Mouse (Mus musculus) embryonic facial prominence, embryonic 13.5 days (tissue): ENCODE results near the gene Arid1b. TPM values are rescaled to one million over a fixed set of nuclear protein-coding genes. Genes with fewer than 3 reads are reported as not detected.

Experiments used
- ATAC-seq: fragments of 200-750 bp; cut with Nextera tagmentation; 2 replicates; pipeline ENCODE4 v1.8.0; 2017; ENCODE audit warnings: low read depth; ENCODE audit not compliant: insufficient number of reproducible peaks, insufficient read depth, low FRiP score, low TSS enrichment
- H3K27ac ChIP-seq: fragments of 300-500 bp; sonication (generic); 2 replicates; pipeline ENCODE4 v1.5.1; 2015; ENCODE audit warnings: moderate library complexity, mild to moderate bottlenecking, inconsistent platforms
- H3K27me3 ChIP-seq: fragments of 300-500 bp; sonication (generic); 2 replicates; pipeline ENCODE4 v1.6.1; 2015; ENCODE audit warnings: mild to moderate bottlenecking, inconsistent platforms
- H3K36me3 ChIP-seq: fragments of 300-500 bp; sonication (generic); 2 replicates; pipeline ENCODE4 v1.6.1; 2015; ENCODE audit warnings: mild to moderate bottlenecking, inconsistent platforms
- H3K4me1 ChIP-seq: fragments of 300-500 bp; sonication (generic); 2 replicates; pipeline ENCODE4 v1.6.1; 2015; ENCODE audit warnings: inconsistent platforms
- H3K4me2 ChIP-seq: fragments of 300-500 bp; sonication (generic); 2 replicates; pipeline ENCODE4 v1.6.1; 2015; ENCODE audit warnings: moderate library complexity, mild to moderate bottlenecking, inconsistent platforms
- H3K4me3 ChIP-seq: fragments of 300-500 bp; sonication (generic); 2 replicates; pipeline ENCODE4 v1.5.1; 2015; ENCODE audit warnings: mild to moderate bottlenecking, inconsistent platforms
- H3K9ac ChIP-seq: fragments of 300-500 bp; sonication (generic); 2 replicates; pipeline ENCODE4 v1.6.1; 2015; ENCODE audit warnings: mild to moderate bottlenecking, inconsistent platforms
- H3K9me3 ChIP-seq: fragments of 300-500 bp; sonication (generic); 2 replicates; pipeline ENCODE4 v1.6.1; 2016; ENCODE audit warnings: inconsistent platforms
- WGBS: fragments of 180-500 bp; shearing (Covaris S2); methylation state at CpG from one replicate; pipeline ENCODE4 v1.1.7; 2015; ENCODE audit warnings: mixed read lengths; 5-methylcytosine and 5-hydroxymethylcytosine counted together
- polyA plus RNA-seq: library from polyadenylated mRNA; unstranded; fragments of >200 nt; fragmentation: Nextera tagmentation; extraction: Ambion mirVana; gene quantifications from 2 replicates; pipeline ENCODE4 v1.2.1, GENCODE M21; 2015

The Arid1b gene
- polyA plus RNA-seq, 1 experiment from 2014 or later, result 13.0 TPM

- H3K27ac ChIP-seq, result no peak overlapping the region
- H3K36me3 ChIP-seq, result peaks cover 74% of the 10 kb centered on the region
- peaks cover 4% of the 10 kb centered on the region; the same call in 1 of the 2 replicates for H3K4me1 ChIP-seq
- WGBS, result 89% methylated on average over 7 of the region's 7 CpGs
- H3K9ac ChIP-seq, result no peak overlapping the region
- H3K9me3 ChIP-seq, result no peaks in the 10 kb centered on the region
- ATAC-seq, result no peak
- H3K27me3 ChIP-seq, result no peaks in the 10 kb centered on the region
- H3K4me2 ChIP-seq, result no peak overlapping the region
- no peak overlapping the region for H3K4me3 ChIP-seq
Observed at GRCm38 (mm10) chr17:5316489-5316888, 322.4 kb downstream of the Arid1b start.

- H3K4me3 ChIP-seq, result no peak overlapping the region
- H3K4me2 ChIP-seq, result no peak overlapping the region
- no peak for ATAC-seq
- peaks cover 22% of the 10 kb centered on the region for H3K4me1 ChIP-seq
- no peaks in the 10 kb centered on the region for H3K27me3 ChIP-seq
- no peaks in the 10 kb centered on the region for H3K9me3 ChIP-seq
- H3K36me3 ChIP-seq, result peaks cover 70% of the 10 kb centered on the region
- H3K27ac ChIP-seq, result no peak overlapping the region
- WGBS, result 73% methylated on average over 8 of the region's 8 CpGs
- no peak overlapping the region for H3K9ac ChIP-seq
Observed at GRCm38 (mm10) chr17:5321589-5322225, 327.6 kb downstream of the Arid1b start.

GRCm38 (mm10) chr17:5322594-5322993, 328.5 kb downstream of the Arid1b start:
- Histone ChIP-seq H3K9ac (no peak overlapping the region), H3K4me1 (peaks cover 24% of the 10 kb centered on the region), H3K27me3 (no peaks in the 10 kb centered on the region), H3K4me2 (no peak overlapping the region), H3K9me3 (no peaks in the 10 kb centered on the region), H3K27ac (no peak overlapping the region), H3K36me3 (peaks cover 68% of the 10 kb centered on the region), H3K4me3 (no peak overlapping the region)
- no peak for ATAC-seq
- 81% methylated on average over 9 of the region's 9 CpGs for WGBS

- Histone ChIP-seq H3K9ac (no peak overlapping the region), H3K4me2 (no peak overlapping the region), H3K4me1 (peaks cover 26% of the 10 kb centered on the region), H3K36me3 (peaks cover 67% of the 10 kb centered on the region), H3K9me3 (no peaks in the 10 kb centered on the region), H3K27me3 (no peaks in the 10 kb centered on the region), H3K27ac (peak overlapping the region; percentile 60; the same call in 1 of the 2 replicates), H3K4me3 (no peak overlapping the region)
- WGBS, result 45% methylated on average over 1 of the region's 1 CpGs
- ATAC-seq, result no peak
Observed at GRCm38 (mm10) chr17:5323746-5324145, 329.6 kb downstream of the Arid1b start.

GRCm38 (mm10) chr17:5324236-5324876, 330.2 kb downstream of the Arid1b start:
- ATAC-seq, result no peak; the same call in 1 of the 2 replicates
- Histone ChIP-seq H3K4me3 (no peak overlapping the region), H3K9ac (no peak overlapping the region), H3K9me3 (no peaks in the 10 kb centered on the region), H3K27me3 (no peaks in the 10 kb centered on the region), H3K4me2 (no peak overlapping the region), H3K27ac (0 out of 2 replicates have a peak overlapping the region, but pooled peaks have one; percentile 55), H3K36me3 (peaks cover 67% of the 10 kb centered on the region), H3K4me1 (peaks cover 26% of the 10 kb centered on the region)
- 27% methylated on average over 10 of the region's 10 CpGs for WGBS

GRCm38 (mm10) chr17:5326689-5327088, 332.6 kb downstream of the Arid1b start:
- peaks cover 70% of the 10 kb centered on the region for H3K36me3 ChIP-seq
- no peak overlapping the region for H3K27ac ChIP-seq
- H3K4me2 ChIP-seq, result no peak overlapping the region
- peaks cover 26% of the 10 kb centered on the region for H3K4me1 ChIP-seq
- no peak for ATAC-seq
- no peak overlapping the region for H3K9ac ChIP-seq
- no peaks in the 10 kb centered on the region for H3K27me3 ChIP-seq
- 77% methylated on average over 7 of the region's 7 CpGs for WGBS
- H3K4me3 ChIP-seq, result no peak overlapping the region
- H3K9me3 ChIP-seq, result no peaks in the 10 kb centered on the region

GRCm38 (mm10) chr17:5327480-5328180, 333.5 kb downstream of the Arid1b start:
- WGBS, result 82% methylated on average over 12 of the region's 12 CpGs
- no peak for ATAC-seq
- H3K9me3 ChIP-seq, result no peaks in the 10 kb centered on the region
- no peak overlapping the region for H3K9ac ChIP-seq
- no peak overlapping the region for H3K4me2 ChIP-seq
- peaks cover 26% of the 10 kb centered on the region for H3K4me1 ChIP-seq
- H3K36me3 ChIP-seq, result peaks cover 71% of the 10 kb centered on the region
- no peak overlapping the region; the same call in 1 of the 2 replicates for H3K27ac ChIP-seq
- no peaks in the 10 kb centered on the region for H3K27me3 ChIP-seq
- H3K4me3 ChIP-seq, result no peak overlapping the region

GRCm38 (mm10) chr17:5329478-5329877, 335.3 kb downstream of the Arid1b start:
- Histone ChIP-seq H3K4me1 (peaks cover 9% of the 10 kb centered on the region), H3K4me3 (no peak overlapping the region), H3K27ac (no peak overlapping the region), H3K9me3 (no peaks in the 10 kb centered on the region), H3K27me3 (no peaks in the 10 kb centered on the region), H3K9ac (no peak overlapping the region), H3K4me2 (no peak overlapping the region), H3K36me3 (peaks cover 75% of the 10 kb centered on the region)
- ATAC-seq, result no peak
- 93% methylated on average over 4 of the region's 4 CpGs for WGBS

- peaks cover 7% of the 10 kb centered on the region; the same call in 1 of the 2 replicates for H3K4me1 ChIP-seq
- H3K27me3 ChIP-seq, result no peaks in the 10 kb centered on the region
- H3K4me2 ChIP-seq, result no peak overlapping the region
- no peak overlapping the region for H3K27ac ChIP-seq
- no peaks in the 10 kb centered on the region for H3K9me3 ChIP-seq
- H3K4me3 ChIP-seq, result no peak overlapping the region
- H3K36me3 ChIP-seq, result peaks cover 81% of the 10 kb centered on the region
- ATAC-seq, result no peak
- 92% methylated on average over 6 of the region's 6 CpGs for WGBS
- no peak overlapping the region for H3K9ac ChIP-seq
Observed at GRCm38 (mm10) chr17:5330063-5330462, 335.9 kb downstream of the Arid1b start.

GRCm38 (mm10) chr17:5330644-5331043, 336.5 kb downstream of the Arid1b start:
- peaks cover 7% of the 10 kb centered on the region; the same call in 1 of the 2 replicates for H3K4me1 ChIP-seq
- H3K27ac ChIP-seq, result no peak overlapping the region
- no peaks in the 10 kb centered on the region for H3K27me3 ChIP-seq
- peaks cover 86% of the 10 kb centered on the region for H3K36me3 ChIP-seq
- no peak overlapping the region for H3K4me2 ChIP-seq
- ATAC-seq, result no peak
- no peaks in the 10 kb centered on the region for H3K9me3 ChIP-seq
- 94% methylated on average over 7 of the region's 7 CpGs for WGBS
- no peak overlapping the region for H3K4me3 ChIP-seq
- no peak overlapping the region for H3K9ac ChIP-seq

- H3K4me3 ChIP-seq, result no peak overlapping the region
- H3K4me1 ChIP-seq, result peaks cover 5% of the 10 kb centered on the region; the same call in 1 of the 2 replicates
- no peaks in the 10 kb centered on the region for H3K9me3 ChIP-seq
- ATAC-seq, result no peak
- no peak overlapping the region for H3K4me2 ChIP-seq
- H3K27me3 ChIP-seq, result no peaks in the 10 kb centered on the region
- no peak overlapping the region for H3K9ac ChIP-seq
- WGBS, result 83% methylated on average over 1 of the region's 1 CpGs
- peaks cover 91% of the 10 kb centered on the region for H3K36me3 ChIP-seq
- H3K27ac ChIP-seq, result no peak overlapping the region
Observed at GRCm38 (mm10) chr17:5331387-5331786, 337.3 kb downstream of the Arid1b start.
